Mouse (Mus musculus) spleen, adult 18-20 months (tissue): ENCODE measurements around the gene Ccdc142.

Experiments used
- DNase-seq, 2 experiments: peaks; one replicate each; pipeline ENCODE4 v3.0.0; 2022; ENCODE audit warnings: mixed read lengths in 2 of 2

The Ccdc142 gene

GRCm38 (mm10) chr6:83141636-83142035, 40.2 kb downstream of the Ccdc142 start:
- DNase-seq: no peak

GRCm38 (mm10) chr6:83142211-83142731, 40.9 kb downstream of the Ccdc142 start:
- DNase-seq: no peak

- DNase-seq: no peak
These were observed 41.5 kb downstream of the Ccdc142 start for GRCm38 (mm10) chr6:83142886-83143285.

GRCm38 (mm10) chr6:83145209-83145608, 43.8 kb downstream of the Ccdc142 start:
- DNase-seq: no peak

GRCm38 (mm10) chr6:83145805-83146204, 44.4 kb downstream of the Ccdc142 start:
- DNase-seq: no peak

GRCm38 (mm10) chr6:83147280-83147679, 45.9 kb downstream of the Ccdc142 start:
- no peak for DNase-seq

- DNase-seq: no peak
These were observed 50.3 kb downstream of the Ccdc142 start for GRCm38 (mm10) chr6:83151721-83152120.

- DNase-seq: no peak
These were observed 51.6 kb downstream of the Ccdc142 start for GRCm38 (mm10) chr6:83153038-83153437.

- DNase-seq: no peak
These were observed 52.1 kb downstream of the Ccdc142 start for GRCm38 (mm10) chr6:83153485-83153884.

GRCm38 (mm10) chr6:83155552-83156238, 54.3 kb downstream of the Ccdc142 start:
- DNase-seq: no peak

- peak in 1 of 2 experiments; percentile 46 for DNase-seq
These were observed 54.9 kb downstream of the Ccdc142 start, which contains the start of the genes Wdr54 and 1700003E16Rik for GRCm38 (mm10) chr6:83156259-83156684. Gene Wdr54 (minus strand): TSS chr6:83156397. Gene 1700003E16Rik (plus strand): TSS chr6:83156404.
